Mouse (Mus musculus) heart, adult 2 months (tissue): ENCODE measurements around the gene Rpusd4.

Source experiments
- CTCF ChIP-seq: fragments of 200-600 bp; IDR thresholded peaks from 2 replicates; pipeline ENCODE4 v1.8.1; 2022; ENCODE audit warnings: antibody characterized with exemption, mild to moderate bottlenecking, moderate library complexity
- EP300 ChIP-seq: fragments of 200-500 bp; IDR thresholded peaks from 2 replicates; pipeline ENCODE4 v1.6.1; 2011; ENCODE audit warnings: low read depth, low read length, control low read depth; ENCODE audit not compliant: insufficient read depth
- POLR2A ChIP-seq: fragments of 200-500 bp; IDR thresholded peaks from 2 replicates; pipeline ENCODE4 v1.6.1; 2011; ENCODE audit warnings: mild to moderate bottlenecking, low read depth, low read length, control low read depth; ENCODE audit not compliant: insufficient read depth

- TF ChIP-seq POLR2A (no peak), CTCF (no peak), EP300 (no peak)
Measured at GRCm38 (mm10) chr9:35320288-35320687, 52.6 kb downstream of the Rpusd4 start.
